Mouse (Mus musculus): ENCODE results near the gene Ccl28. TPM values are rescaled to one million over a fixed set of nuclear protein-coding genes. Genes with fewer than 3 reads are reported as not detected.

The Ccl28 gene
- 0.37 and 0.60 TPM in 2 replicates for polyA plus RNA-seq (2012; rRNA removed)

DNA sequence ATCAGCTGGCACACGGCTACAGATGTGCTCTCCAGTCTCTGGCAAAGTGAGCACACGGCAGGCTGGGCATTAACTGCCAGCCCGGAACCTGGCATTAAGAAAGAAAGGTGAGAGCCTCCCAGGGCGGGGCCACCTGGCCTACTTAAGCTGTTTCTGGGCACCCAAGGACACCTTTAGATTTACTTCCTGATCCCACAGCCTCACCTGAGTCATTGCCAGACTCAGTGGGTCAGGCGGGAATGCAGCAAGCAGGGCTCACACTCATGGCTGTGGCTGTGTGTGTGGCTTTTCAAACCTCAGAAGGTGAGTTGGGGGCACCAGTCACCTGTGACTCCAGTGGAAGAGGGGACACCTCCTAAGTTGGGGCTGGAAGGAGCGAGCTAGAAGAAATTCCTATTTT lies at the start of gene Ccl28:
Ccl28 (plus strand) TSS at position 186 of the 400 bp plus-strand sequence.

DNA sequence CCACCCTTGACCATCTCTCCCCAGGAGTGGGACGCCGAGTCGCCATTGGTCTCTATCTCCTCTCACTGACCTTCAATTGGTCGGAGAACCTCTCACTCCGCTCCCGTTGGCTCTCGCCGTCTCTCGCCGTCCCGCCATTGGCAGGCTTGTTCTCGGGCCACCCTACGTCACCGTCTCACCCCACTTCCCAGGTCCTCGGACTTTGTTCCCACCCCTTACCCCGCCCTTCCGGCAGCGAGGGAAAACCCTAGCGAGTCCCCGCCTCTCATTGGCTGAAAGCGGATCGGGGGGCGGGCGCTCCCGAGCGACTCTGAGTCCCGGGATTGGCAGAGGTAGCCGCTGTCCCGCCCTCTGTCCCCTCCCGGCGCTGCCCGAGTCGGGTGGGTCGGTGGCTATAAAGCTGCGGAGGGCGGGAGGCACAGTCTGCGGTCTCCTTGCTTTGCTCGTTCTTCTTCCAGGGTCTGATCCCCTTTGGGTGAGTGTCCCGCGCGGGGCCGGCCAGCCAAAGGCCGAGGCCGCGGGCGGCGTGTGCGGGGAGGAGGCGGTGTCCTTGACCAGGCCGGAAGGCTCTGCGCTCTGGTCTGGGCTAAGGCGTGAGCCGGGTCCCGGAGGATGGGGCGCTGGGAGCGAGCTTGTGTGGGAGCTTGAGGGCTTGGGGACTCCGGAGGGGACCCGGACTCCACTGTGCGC lies 66.6 kb downstream of the Ccl28 start, which contains the start of gene Hmgcs1:
Hmgcs1 (plus strand) TSS at position 341 of the 690 bp plus-strand sequence.

Other genes starting within 250 kb of the Ccl28 start
- gene Paip1, start 195.2 kb upstream of the Ccl28 start, polyA plus RNA-seq (2012; rRNA removed): 21.5 and 24.1 TPM in 2 replicates
- gene 4833420G17Rik, start 161.1 kb upstream of the Ccl28 start, polyA plus RNA-seq (2012; rRNA removed): 14.8 and 19.8 TPM in 2 replicates
- 6.8 and 10.0 TPM in 2 replicates for gene Tmem267, start 135.8 kb upstream of the Ccl28 start, polyA plus RNA-seq (2012; rRNA removed)
- 1.8 and 2.5 TPM in 2 replicates for gene 3110070M22Rik, start 135.4 kb upstream of the Ccl28 start, polyA plus RNA-seq (2012; rRNA removed)
- gene Hmgcs1, start 66.6 kb downstream of the Ccl28 start, polyA plus RNA-seq (2012; rRNA removed): 23.6 and 31.8 TPM in 2 replicates
- gene Nim1k, start 132.1 kb downstream of the Ccl28 start, polyA plus RNA-seq (2012; rRNA removed): 0.76 and 0.79 TPM in 2 replicates
- gene Zfp131, start 167.1 kb downstream of the Ccl28 start, polyA plus RNA-seq (2012; rRNA removed): 6.8 and 17.4 TPM in 2 replicates
- not detected in 2 replicates for gene AF067063, start 206.4 kb downstream of the Ccl28 start, polyA plus RNA-seq (2012; rRNA removed)
- gene D13Ertd608e, start 212.2 kb downstream of the Ccl28 start, polyA plus RNA-seq (2012; rRNA removed): 0.59 TPM in 1 of 2 replicates, not detected in the other

All from ovary, adult 2 months (tissue).